Mouse (Mus musculus) liver, embryonic 16.5 days (tissue): ENCODE data around the gene Tinf2. TPM values are rescaled to one million over a fixed set of nuclear protein-coding genes. Genes with fewer than 3 reads are reported as not detected.

Source experiments
- ATAC-seq: fragments of 200-750 bp; cut with Nextera tagmentation; 2 replicates; pipeline ENCODE4 v1.8.0; 2017; ENCODE audit warnings: low read depth, mild to moderate bottlenecking, moderate number of reproducible peaks, moderate library complexity
- H3K27ac ChIP-seq: fragments of 300-500 bp; sonication (generic); 2 replicates; pipeline ENCODE4 v1.5.1; 2014; ENCODE audit warnings: mild to moderate bottlenecking, low read length
- H3K27me3 ChIP-seq: fragments of 300-500 bp; sonication (generic); 2 replicates; pipeline ENCODE4 v1.6.1; 2014; ENCODE audit warnings: low read depth, low read length, mixed read lengths; ENCODE audit not compliant: control insufficient read depth, insufficient read depth
- H3K36me3 ChIP-seq: fragments of 300-500 bp; sonication (generic); 2 replicates; pipeline ENCODE4 v1.6.1; 2014; ENCODE audit warnings: mild to moderate bottlenecking; ENCODE audit not compliant: control insufficient read depth, insufficient read depth
- H3K4me1 ChIP-seq: fragments of 300-500 bp; sonication (generic); 2 replicates; pipeline ENCODE4 v1.6.1; 2014; ENCODE audit warnings: low read depth, low read length, mixed read lengths; ENCODE audit not compliant: control insufficient read depth
- H3K4me2 ChIP-seq: fragments of 300-500 bp; sonication (generic); 2 replicates; pipeline ENCODE4 v1.6.1; 2014; ENCODE audit warnings: low read depth, low read length, mixed read lengths
- H3K4me3 ChIP-seq: fragments of 300-500 bp; sonication (generic); 2 replicates; pipeline ENCODE4 v1.5.1; 2014; ENCODE audit warnings: low read depth, mild to moderate bottlenecking, low read length
- H3K9ac ChIP-seq: fragments of 300-500 bp; sonication (generic); 2 replicates; pipeline ENCODE4 v1.6.1; 2014; ENCODE audit warnings: low read depth, low read length
- H3K9me3 ChIP-seq: fragments of 300-500 bp; sonication (generic); replicated peaks from 2 replicates; pipeline ENCODE4 v1.6.1; 2016; ENCODE audit warnings: low read length; ENCODE audit not compliant: control insufficient read depth
- WGBS: fragments of 180-500 bp; shearing (Covaris S2); extraction: QIAGEN DNeasy Blood & Tissue Kit; methylation state at CpG from one replicate; pipeline ENCODE4 v1.1.7; 2014; ENCODE audit not compliant: insufficient replicate concordance; 5-methylcytosine and 5-hydroxymethylcytosine counted together
- polyA plus RNA-seq: library from polyadenylated mRNA; unstranded; fragments of >200 nt; fragmentation: Nextera tagmentation; extraction: Ambion mirVana; gene quantifications from 2 replicates; pipeline ENCODE4 v1.2.1, GENCODE M21; 2015

The Tinf2 gene
- polyA plus RNA-seq, 1 experiment from 2014 or later = 17.8 TPM

- no peaks in the 10 kb centered on the region for H3K9me3 ChIP-seq
- peak overlapping the region; percentile 95 for H3K27ac ChIP-seq
- no peaks in the 10 kb centered on the region for H3K27me3 ChIP-seq
- peaks cover 30% of the 10 kb centered on the region for H3K36me3 ChIP-seq
- H3K9ac ChIP-seq = peak overlapping the region; percentile 82
- ATAC-seq = no peak
- peak overlapping the region; percentile 83 for H3K4me2 ChIP-seq
- peak overlapping the region; percentile 74 for H3K4me3 ChIP-seq
- peaks cover 13% of the 10 kb centered on the region for H3K4me1 ChIP-seq
- WGBS = 11% methylated on average over 3 of the region's 3 CpGs
Observed at GRCm38 (mm10) chr14:55682118-55682493, 486 bp upstream of the Tinf2 start.

GRCm38 (mm10) chr14:55677615-55678014, 4.0 kb downstream of the Tinf2 start:
- Histone ChIP-seq H3K27ac (no peak overlapping the region), H3K4me3 (no peak overlapping the region), H3K4me1 (peaks cover 18% of the 10 kb centered on the region), H3K4me2 (no peak overlapping the region), H3K36me3 (peaks cover 48% of the 10 kb centered on the region), H3K27me3 (no peaks in the 10 kb centered on the region), H3K9me3 (no peaks in the 10 kb centered on the region), H3K9ac (no peak overlapping the region)
- WGBS = 73% methylated on average over 4 of the region's 4 CpGs
- ATAC-seq = no peak

- peak overlapping the region; percentile 86 for H3K4me2 ChIP-seq
- peaks cover 20% of the 10 kb centered on the region for H3K4me1 ChIP-seq
- peaks cover 24% of the 10 kb centered on the region for H3K36me3 ChIP-seq
- H3K9me3 ChIP-seq = no peaks in the 10 kb centered on the region
- peak overlapping the region; percentile 92 for H3K27ac ChIP-seq
- H3K4me3 ChIP-seq = peak overlapping the region; percentile 96
- 56% methylated on average over 7 of the region's 7 CpGs for WGBS
- peak overlapping the region; percentile 55 for H3K9ac ChIP-seq
- H3K27me3 ChIP-seq = no peaks in the 10 kb centered on the region
- no peak for ATAC-seq
Observed at GRCm38 (mm10) chr14:55672741-55673060, 8.9 kb downstream of the Tinf2 start.

- peak; percentile 99 for ATAC-seq
- H3K36me3 ChIP-seq = peaks cover 18% of the 10 kb centered on the region
- no peaks in the 10 kb centered on the region for H3K9me3 ChIP-seq
- H3K27ac ChIP-seq = peak within 1 kb of the TSS; percentile 92
- peak within 1 kb of the TSS; percentile 88 for H3K4me2 ChIP-seq
- H3K27me3 ChIP-seq = no peaks in the 10 kb centered on the region
- peak within 1 kb of the TSS; percentile 85 for H3K9ac ChIP-seq
- WGBS = under 1% methylated on average over 38 of the region's 38 CpGs
- H3K4me1 ChIP-seq = peaks cover 20% of the 10 kb centered on the region
- peak within 1 kb of the TSS; percentile 96 for H3K4me3 ChIP-seq
Observed at GRCm38 (mm10) chr14:55671833-55672740, 9.5 kb downstream of the Tinf2 start, which contains the start of the genes Gmpr2 and Nedd8. Gene Gmpr2, plus strand, starts transcription at chr14:55671941. Gene Nedd8, minus strand, starts transcription at chr14:55672124.

- peak; percentile 12; the same call in 1 of the 2 replicates for ATAC-seq
- Histone ChIP-seq H3K4me3 (peak overlapping the region; percentile 96), H3K4me2 (peak overlapping the region; percentile 88), H3K9me3 (no peaks in the 10 kb centered on the region), H3K36me3 (peaks cover 14% of the 10 kb centered on the region), H3K27ac (peak overlapping the region; percentile 92), H3K4me1 (peaks cover 20% of the 10 kb centered on the region), H3K9ac (peak overlapping the region; percentile 85), H3K27me3 (no peaks in the 10 kb centered on the region)
- WGBS = 0% methylated on average over 12 of the region's 12 CpGs
Observed at GRCm38 (mm10) chr14:55671486-55671832, 10.2 kb downstream of the Tinf2 start.

- no peak for ATAC-seq
- H3K4me3 ChIP-seq = peak overlapping the region; percentile 73
- H3K27me3 ChIP-seq = no peaks in the 10 kb centered on the region
- peak overlapping the region; percentile 45; the same call in 1 of the 2 replicates for H3K27ac ChIP-seq
- peaks cover 8% of the 10 kb centered on the region for H3K36me3 ChIP-seq
- H3K4me2 ChIP-seq = peak overlapping the region; percentile 69
- peak overlapping the region; percentile 67 for H3K9ac ChIP-seq
- H3K4me1 ChIP-seq = peaks cover 17% of the 10 kb centered on the region
- 59% methylated on average over 2 of the region's 2 CpGs for WGBS
- H3K9me3 ChIP-seq = no peaks in the 10 kb centered on the region
Observed at GRCm38 (mm10) chr14:55660636-55661035, 21.0 kb downstream of the Tinf2 start.

GRCm38 (mm10) chr14:55659960-55660573, 21.6 kb downstream of the Tinf2 start, which contains the start of gene Mdp1:
Gene Mdp1, minus strand, starts transcription at chr14:55660508.
- peak; percentile 94 for ATAC-seq
- peak within 1 kb of the TSS; percentile 45 for H3K27ac ChIP-seq
- H3K4me3 ChIP-seq = peak within 1 kb of the TSS; percentile 73
- H3K36me3 ChIP-seq = peaks cover 8% of the 10 kb centered on the region
- peak within 1 kb of the TSS; percentile 69 for H3K4me2 ChIP-seq
- peak within 1 kb of the TSS; percentile 67 for H3K9ac ChIP-seq
- WGBS = under 1% methylated on average over 39 of the region's 39 CpGs
- H3K27me3 ChIP-seq = no peaks in the 10 kb centered on the region
- peaks cover 17% of the 10 kb centered on the region for H3K4me1 ChIP-seq
- H3K9me3 ChIP-seq = no peaks in the 10 kb centered on the region

GRCm38 (mm10) chr14:55658011-55658410, 23.6 kb downstream of the Tinf2 start:
- Histone ChIP-seq H3K27me3 (no peaks in the 10 kb centered on the region), H3K4me1 (peaks cover 17% of the 10 kb centered on the region), H3K4me2 (no peak overlapping the region), H3K9me3 (no peaks in the 10 kb centered on the region), H3K36me3 (peaks cover 8% of the 10 kb centered on the region), H3K4me3 (no peak overlapping the region), H3K27ac (no peak overlapping the region), H3K9ac (no peak overlapping the region)
- WGBS = 79% methylated on average over 5 of the region's 5 CpGs
- ATAC-seq = no peak

- Histone ChIP-seq H3K27me3 (no peaks in the 10 kb centered on the region), H3K4me3 (no peak overlapping the region), H3K27ac (no peak overlapping the region), H3K9ac (no peak overlapping the region), H3K4me1 (peaks cover 17% of the 10 kb centered on the region), H3K36me3 (peaks cover 4% of the 10 kb centered on the region; the same call in 1 of the 2 replicates), H3K9me3 (no peaks in the 10 kb centered on the region), H3K4me2 (no peak overlapping the region)
- 68% methylated on average over 3 of the region's 3 CpGs for WGBS
- ATAC-seq = no peak
Observed at GRCm38 (mm10) chr14:55656935-55657334, 24.7 kb downstream of the Tinf2 start.
